Mouse (Mus musculus): ENCODE results near the gene Zfp974. TPM values are rescaled to one million over a fixed set of nuclear protein-coding genes. Genes with fewer than 3 reads are reported as not detected.

The Zfp974 gene
- 3.6 TPM for polyA plus RNA-seq (2014; fragmentation: Illumina TruSeq; extraction: RNeasy Lipid Tissue Mini Kit (QIAGEN cat#74804); ENCODE audit: insufficient read depth, low read depth, low replicate concordance)

GRCm38 (mm10) chr7:27928818-27929695 lies at the start of gene Zfp974:
Gene Zfp974, minus strand, starts transcription at chr7:27929460.

Other genes with a start within 250 kb of the Zfp974 start
- gene Zfp607b, start 240.1 kb downstream of the Zfp974 start, polyA plus RNA-seq (2014; fragmentation: Illumina TruSeq; extraction: RNeasy Lipid Tissue Mini Kit (QIAGEN cat#74804); ENCODE audit: insufficient read depth, low read depth, low replicate concordance): 1.6 TPM
- gene Zfp60, start 198.1 kb downstream of the Zfp974 start, polyA plus RNA-seq (2014; fragmentation: Illumina TruSeq; extraction: RNeasy Lipid Tissue Mini Kit (QIAGEN cat#74804); ENCODE audit: insufficient read depth, low read depth, low replicate concordance): 3.8 TPM
- 4.0 TPM for gene Zfp626, start 122.3 kb downstream of the Zfp974 start, polyA plus RNA-seq (2014; fragmentation: Illumina TruSeq; extraction: RNeasy Lipid Tissue Mini Kit (QIAGEN cat#74804); ENCODE audit: insufficient read depth, low read depth, low replicate concordance)
- 2.0 TPM for gene Zfp59, start 90.9 kb downstream of the Zfp974 start, polyA plus RNA-seq (2014; fragmentation: Illumina TruSeq; extraction: RNeasy Lipid Tissue Mini Kit (QIAGEN cat#74804); ENCODE audit: insufficient read depth, low read depth, low replicate concordance)
- gene Zfp607a, start 71.9 kb downstream of the Zfp974 start, polyA plus RNA-seq (2014; fragmentation: Illumina TruSeq; extraction: RNeasy Lipid Tissue Mini Kit (QIAGEN cat#74804); ENCODE audit: insufficient read depth, low read depth, low replicate concordance): 2.1 TPM
- gene Zfp780b, start 49.7 kb upstream of the Zfp974 start, polyA plus RNA-seq (2014; fragmentation: Illumina TruSeq; extraction: RNeasy Lipid Tissue Mini Kit (QIAGEN cat#74804); ENCODE audit: insufficient read depth, low read depth, low replicate concordance): 5.0 TPM
- gene Zfp850, start 84.7 kb upstream of the Zfp974 start, polyA plus RNA-seq (2014; fragmentation: Illumina TruSeq; extraction: RNeasy Lipid Tissue Mini Kit (QIAGEN cat#74804); ENCODE audit: insufficient read depth, low read depth, low replicate concordance): 1.1 TPM
- 88.0 TPM for gene Psmc4, start 120.6 kb upstream of the Zfp974 start, polyA plus RNA-seq (2014; fragmentation: Illumina TruSeq; extraction: RNeasy Lipid Tissue Mini Kit (QIAGEN cat#74804); ENCODE audit: insufficient read depth, low read depth, low replicate concordance)
- 4.1 TPM for gene Fcgbp, start 141.8 kb upstream of the Zfp974 start, polyA plus RNA-seq (2014; fragmentation: Illumina TruSeq; extraction: RNeasy Lipid Tissue Mini Kit (QIAGEN cat#74804); ENCODE audit: insufficient read depth, low read depth, low replicate concordance)
- gene 9530053A07Rik, start 200.0 kb upstream of the Zfp974 start, polyA plus RNA-seq (2014; fragmentation: Illumina TruSeq; extraction: RNeasy Lipid Tissue Mini Kit (QIAGEN cat#74804); ENCODE audit: insufficient read depth, low read depth, low replicate concordance): 0.51 TPM
- gene Fbl, start 240.2 kb upstream of the Zfp974 start, polyA plus RNA-seq (2014; fragmentation: Illumina TruSeq; extraction: RNeasy Lipid Tissue Mini Kit (QIAGEN cat#74804); ENCODE audit: insufficient read depth, low read depth, low replicate concordance): 63.8 TPM

Data from lung, adult 10 weeks (tissue).